Mouse (Mus musculus) erythroblast, embryonic 14.5 days (primary cell): Measurements from ENCODE around the gene Lgi4. TPM values are rescaled to one million over a fixed set of nuclear protein-coding genes. Genes with fewer than 3 reads are reported as not detected.

Experiments
- H3K27me3 ChIP-seq: 2 replicates; pipeline ENCODE4 v1.6.1; 2012; ENCODE audit warnings: inconsistent platforms; ENCODE audit not compliant: control insufficient read depth
- H3K36me3 ChIP-seq: 2 replicates; pipeline ENCODE4 v1.6.1; 2012; ENCODE audit warnings: mild to moderate bottlenecking, inconsistent platforms; ENCODE audit not compliant: control insufficient read depth
- H3K4me1 ChIP-seq: 2 replicates; pipeline ENCODE4 v1.6.1; 2012; ENCODE audit warnings: inconsistent platforms; ENCODE audit not compliant: control insufficient read depth
- H3K4me3 ChIP-seq: replicated peaks from 2 replicates; pipeline ENCODE3; 2012; ENCODE audit warnings: moderate library complexity, mild to moderate bottlenecking, inconsistent platforms
- H3K9me3 ChIP-seq: 2 replicates; pipeline ENCODE4 v1.6.1; 2012; ENCODE audit warnings: low read length, inconsistent platforms, mixed read lengths; ENCODE audit not compliant: control insufficient read depth
- GATA1 ChIP-seq: IDR thresholded peaks from 2 replicates; pipeline ENCODE4 v1.6.1; 2012; ENCODE audit warnings: low read length, inconsistent platforms, mixed read lengths
- TAL1 ChIP-seq: IDR thresholded peaks from 3 replicates; pipeline ENCODE4 v1.6.1; 2012; ENCODE audit warnings: low read length, inconsistent platforms, mixed read lengths
- polyA plus RNA-seq: library from polyadenylated mRNA; stranded (reverse); fragments of >175 nt; gene quantifications from 2 replicates; pipeline ENCODE4 v1.2.3, GENCODE M21; 2012

The Lgi4 gene
- 0.03 TPM in 1 of 2 replicates, not detected in the other for polyA plus RNA-seq

- H3K27me3 ChIP-seq = no peaks in the 10 kb centered on the region
- H3K36me3 ChIP-seq = no peaks in the 10 kb centered on the region
- H3K9me3 ChIP-seq = no peaks in the 10 kb centered on the region
- no peaks in the 10 kb centered on the region for H3K4me1 ChIP-seq
- no peak within 1 kb of the TSS for H3K4me3 ChIP-seq
- TF ChIP-seq GATA1 = no peak
- no peak for TF ChIP-seq TAL1
These were observed at the start of gene Lgi4 for GRCm38 (mm10) chr7:31059108-31059507. Gene Lgi4, plus strand, starts transcription at chr7:31059342.

- Histone ChIP-seq H3K4me1 (no peaks in the 10 kb centered on the region), H3K9me3 (no peaks in the 10 kb centered on the region), H3K36me3 (no peaks in the 10 kb centered on the region), H3K27me3 (no peaks in the 10 kb centered on the region), H3K4me3 (no peak overlapping the region)
- TF ChIP-seq TAL1 (no peak), GATA1 (no peak)
These were observed 46.2 kb upstream of the Lgi4 start for GRCm38 (mm10) chr7:31012971-31013370.

- no peaks in the 10 kb centered on the region for H3K4me1 ChIP-seq
- TF ChIP-seq GATA1 (no peak), TAL1 (no peak)
- H3K4me3 ChIP-seq = no peak overlapping the region
- no peaks in the 10 kb centered on the region for H3K9me3 ChIP-seq
- H3K36me3 ChIP-seq = no peaks in the 10 kb centered on the region
- H3K27me3 ChIP-seq = no peaks in the 10 kb centered on the region
These were observed 41.8 kb upstream of the Lgi4 start for GRCm38 (mm10) chr7:31017104-31017901.

DNA sequence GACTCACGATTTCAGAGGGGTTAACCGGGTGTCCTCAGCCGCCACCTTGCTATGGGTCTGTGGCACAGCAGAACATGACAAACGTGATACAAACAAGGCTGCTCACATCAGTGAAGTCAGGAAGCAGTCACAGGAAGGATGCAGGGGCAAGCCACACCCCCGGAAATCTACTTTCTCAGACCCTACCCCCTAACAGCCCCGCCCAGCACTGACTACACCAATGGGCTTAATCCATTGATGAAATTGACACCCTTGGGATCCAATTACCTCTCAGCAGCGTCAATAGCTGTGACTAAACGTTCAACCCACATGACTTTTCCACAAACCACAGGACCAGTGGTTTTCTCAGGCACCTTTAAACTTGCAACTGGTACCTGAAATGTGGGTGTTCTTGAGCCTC lies 30.5 kb upstream of the Lgi4 start:
- H3K4me1 ChIP-seq = no peaks in the 10 kb centered on the region
- H3K36me3 ChIP-seq = no peaks in the 10 kb centered on the region
- TF ChIP-seq TAL1 (no peak), GATA1 (no peak)
- H3K27me3 ChIP-seq = no peaks in the 10 kb centered on the region
- H3K9me3 ChIP-seq = no peaks in the 10 kb centered on the region
- no peak overlapping the region for H3K4me3 ChIP-seq

DNA sequence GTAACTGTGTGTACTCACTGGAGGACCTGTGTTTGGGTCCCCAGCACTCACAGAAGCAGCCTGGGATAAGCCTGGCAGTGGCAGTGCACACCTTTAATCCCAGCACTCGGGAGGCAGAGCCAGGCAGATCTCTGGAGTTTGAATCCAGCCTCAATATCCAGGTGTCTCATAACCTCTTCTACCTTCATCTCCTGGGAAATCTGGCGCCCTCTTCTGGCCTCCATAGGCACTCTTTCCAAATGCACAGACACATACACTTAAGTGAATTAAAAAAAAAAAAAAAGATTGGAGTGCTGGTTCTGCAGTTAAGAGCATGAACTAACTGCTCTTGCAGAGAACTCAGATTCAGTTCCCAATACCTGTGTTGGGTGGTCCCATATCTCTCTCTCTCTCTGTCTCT lies 28.4 kb upstream of the Lgi4 start:
- no peak overlapping the region for H3K4me3 ChIP-seq
- H3K36me3 ChIP-seq = no peaks in the 10 kb centered on the region
- no peaks in the 10 kb centered on the region for H3K4me1 ChIP-seq
- H3K27me3 ChIP-seq = no peaks in the 10 kb centered on the region
- no peaks in the 10 kb centered on the region for H3K9me3 ChIP-seq
- TF ChIP-seq TAL1 = no peak
- no peak for TF ChIP-seq GATA1

DNA sequence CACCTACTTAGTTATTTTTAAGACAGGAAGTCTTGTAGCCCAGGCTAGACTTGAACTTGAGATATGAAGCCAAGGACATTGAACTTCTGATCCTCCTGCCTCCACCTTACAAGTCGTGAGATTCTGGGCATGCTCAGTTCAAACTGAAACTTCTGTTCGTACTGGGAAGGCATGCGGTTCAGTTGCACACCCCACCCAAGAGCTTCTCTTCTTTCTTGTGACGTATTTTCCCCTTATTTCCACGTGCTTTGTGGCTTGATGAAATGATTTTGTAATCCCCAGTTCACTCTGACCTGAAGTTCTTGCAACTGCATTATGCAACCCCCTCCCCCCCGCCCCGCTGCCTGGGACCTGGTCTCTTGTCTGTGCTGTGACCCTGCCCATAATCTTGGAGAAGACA lies 27.4 kb upstream of the Lgi4 start:
- H3K4me1 ChIP-seq = no peaks in the 10 kb centered on the region
- no peak for TF ChIP-seq TAL1
- no peak for TF ChIP-seq GATA1
- no peaks in the 10 kb centered on the region for H3K9me3 ChIP-seq
- H3K4me3 ChIP-seq = no peak overlapping the region
- no peaks in the 10 kb centered on the region for H3K36me3 ChIP-seq
- no peaks in the 10 kb centered on the region for H3K27me3 ChIP-seq

DNA sequence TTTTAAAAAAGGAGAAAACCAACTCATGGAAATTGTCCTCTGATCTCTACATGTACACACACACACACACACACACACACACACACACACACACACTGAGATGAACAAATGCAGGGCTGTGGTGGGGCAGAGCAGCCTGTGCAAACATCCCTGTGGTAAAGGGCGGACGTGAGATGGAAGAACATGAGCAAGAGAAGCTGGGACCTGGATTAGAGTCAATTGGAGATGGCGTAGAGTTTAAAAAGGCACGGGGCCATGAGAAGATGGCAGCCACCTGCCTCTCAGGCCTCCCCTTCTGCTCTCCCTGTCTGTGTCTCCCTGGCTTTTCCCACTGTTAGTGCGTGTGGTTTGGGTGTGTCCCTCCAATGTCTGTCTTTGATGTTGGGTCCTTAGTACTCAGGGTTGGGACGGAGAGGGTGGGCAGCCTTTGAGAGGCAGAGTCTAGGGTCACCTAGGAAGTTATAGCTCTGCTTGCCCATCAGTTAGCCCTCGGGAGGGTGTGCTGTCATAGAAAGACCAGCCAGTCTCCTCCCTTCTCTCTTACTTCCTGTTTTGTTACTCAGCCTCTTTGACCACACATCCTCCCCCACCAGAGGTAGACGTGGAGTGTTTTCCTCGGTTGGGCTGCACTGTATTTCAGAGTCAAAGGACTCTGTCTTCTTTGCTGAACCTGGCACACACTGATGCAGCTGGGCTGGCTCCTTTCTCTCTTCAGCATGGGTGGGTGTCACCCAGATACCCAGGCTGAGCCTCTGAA lies 25.6 kb upstream of the Lgi4 start:
- Histone ChIP-seq H3K27me3 (no peaks in the 10 kb centered on the region), H3K4me1 (no peaks in the 10 kb centered on the region), H3K4me3 (no peak overlapping the region), H3K9me3 (no peaks in the 10 kb centered on the region), H3K36me3 (no peaks in the 10 kb centered on the region)
- TF ChIP-seq TAL1 = no peak
- no peak for TF ChIP-seq GATA1

DNA sequence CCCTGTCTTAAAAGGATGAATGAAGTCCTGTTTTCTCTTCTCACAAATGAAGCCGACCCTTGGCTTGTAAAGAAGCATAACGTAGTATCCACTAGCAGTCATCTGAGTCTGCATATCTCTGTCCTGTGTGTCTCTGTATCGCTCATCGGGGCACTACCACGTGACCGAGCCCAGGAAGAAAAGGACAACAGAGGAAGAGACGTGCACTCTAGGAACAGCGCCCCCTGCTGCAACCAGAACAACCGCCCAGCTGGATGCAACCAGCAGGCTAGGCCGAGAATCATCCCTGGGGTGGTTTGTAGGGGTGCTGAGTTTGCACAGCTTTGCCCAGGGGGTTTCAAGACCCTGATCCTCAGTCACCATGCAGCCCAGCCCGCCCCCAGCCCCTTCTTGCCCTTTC lies 24.4 kb upstream of the Lgi4 start:
- H3K4me1 ChIP-seq = no peaks in the 10 kb centered on the region
- no peaks in the 10 kb centered on the region for H3K9me3 ChIP-seq
- no peaks in the 10 kb centered on the region for H3K27me3 ChIP-seq
- H3K36me3 ChIP-seq = no peaks in the 10 kb centered on the region
- no peak for TF ChIP-seq TAL1
- no peak for TF ChIP-seq GATA1
- no peak overlapping the region for H3K4me3 ChIP-seq

GRCm38 (mm10) chr7:31035291-31035690 lies 23.9 kb upstream of the Lgi4 start:
- TF ChIP-seq GATA1 (no peak), TAL1 (no peak)
- Histone ChIP-seq H3K4me3 (no peak overlapping the region), H3K36me3 (no peaks in the 10 kb centered on the region), H3K9me3 (no peaks in the 10 kb centered on the region), H3K4me1 (no peaks in the 10 kb centered on the region), H3K27me3 (no peaks in the 10 kb centered on the region)
